Mouse (Mus musculus): ENCODE data around the gene Zfp946. TPM values are rescaled to one million over a fixed set of nuclear protein-coding genes. Genes with fewer than 3 reads are reported as not detected.

The Zfp946 gene
- 28.0 and 29.0 TPM in 2 replicates for polyA plus RNA-seq (2012; rRNA removed)

DNA sequence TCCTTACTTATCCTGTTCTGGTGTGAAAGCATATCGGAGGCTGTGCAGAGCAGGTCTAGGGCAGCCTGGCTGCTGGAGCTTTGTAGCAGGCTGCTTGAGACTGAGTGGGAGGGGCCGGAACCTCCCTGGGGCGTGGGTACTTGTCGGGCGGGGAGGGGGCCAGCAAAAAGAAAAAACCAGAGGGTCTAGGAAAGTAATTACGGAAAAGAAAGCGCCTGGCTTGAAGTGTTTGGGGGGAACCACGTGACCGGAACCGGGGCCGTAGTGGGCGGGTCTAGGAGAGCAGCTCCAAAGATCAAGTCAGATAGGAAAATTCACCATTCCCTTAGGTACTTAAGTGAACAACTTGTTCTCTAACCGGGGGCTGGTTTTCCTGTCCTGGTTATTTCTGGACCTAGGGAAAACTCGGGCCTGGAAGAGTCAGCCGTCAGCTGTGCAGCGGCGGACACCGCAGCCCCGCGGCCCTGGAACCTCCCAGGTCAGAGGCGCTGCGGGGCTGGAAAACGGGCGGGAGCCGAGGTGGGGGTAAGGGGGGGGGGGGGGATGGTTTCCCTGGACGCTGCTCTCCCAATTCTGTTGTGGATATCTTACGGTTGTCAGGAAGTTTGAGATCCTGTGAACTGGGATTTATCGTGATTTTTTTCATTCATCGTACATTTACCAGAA is at the start of gene Zfp946:
Zfp946 (plus strand) TSS at position 271 of the 666 bp plus-strand sequence.

Other genes with a start within 250 kb of the Zfp946 start
- 2.6 and 3.0 TPM in 2 replicates for gene Zfp994, start 198.6 kb upstream of the Zfp946 start, polyA plus RNA-seq (2012; rRNA removed)
- gene CT030661.1, start 109.4 kb upstream of the Zfp946 start, polyA plus RNA-seq (2012; rRNA removed), result 9.6 and 10.8 TPM in 2 replicates
- 10.5 and 12.3 TPM in 2 replicates for gene Zfp944, start 62.8 kb upstream of the Zfp946 start, polyA plus RNA-seq (2012; rRNA removed)
- 3.0 and 3.1 TPM in 2 replicates for gene Zfp758, start 62.8 kb upstream of the Zfp946 start, polyA plus RNA-seq (2012; rRNA removed)
- gene Vmn2r111, start 149.3 kb downstream of the Zfp946 start, polyA plus RNA-seq (2012; rRNA removed), result not detected in 2 replicates
- gene Vmn2r112, start 176.7 kb downstream of the Zfp946 start, polyA plus RNA-seq (2012; rRNA removed), result not detected in 2 replicates

All from central nervous system, embryonic 18 days (tissue).